Comparison of ENCODE assay signal across 9 mouse cellular contexts in genomic region chr1:39504261-39504660, GRCm38 (mm10). TPM values are rescaled to one million over a fixed set of nuclear protein-coding genes. Genes with fewer than 3 reads are reported as not detected.
DNase-seq lines count a peak whose midpoint lies in the region; ATAC-seq and TF ChIP-seq lines count a peak whose summit lies in the region.
"Had no signal": no experiment of that assay in that cellular context is flagged by ENCODE, and none has a peak within 500 bp of the region (broad histone marks: within the 10 kb centered on the region; RNA-seq: fewer than 3 reads in every experiment).

No protein-coding gene starts in this region.

- ATAC-seq in embryonic facial prominence, embryonic 11.5 days (replicated peaks; ENCODE audit: insufficient number of reproducible peaks, low FRiP score, low TSS enrichment, low read depth) = no peak
- no peak for ATAC-seq in liver, embryonic 12.5 days
- ATAC-seq in lung, postnatal 0 days = 0 out of 2 replicates have a peak, but pooled peaks have one; percentile 47

- H3K27ac ChIP-seq in embryonic facial prominence, embryonic 11.5 days (replicated peaks; ENCODE audit: low read depth, low read length) = no peak overlapping the region
- H3K27ac ChIP-seq in embryonic facial prominence, embryonic 10.5 days (replicated peaks) = no peak overlapping the region
- H3K27ac ChIP-seq in liver, embryonic 12.5 days = no peak overlapping the region
- H3K27ac ChIP-seq in bone marrow, adult 2 months (ENCODE audit: control insufficient read depth, insufficient read depth, low read depth, low read length, poor library complexity) = no peak overlapping the region
- H3K27ac ChIP-seq in lung, postnatal 0 days (ENCODE audit: low read length) = no peak overlapping the region
- H3K27ac ChIP-seq in midbrain, embryonic 10.5 days (replicated peaks) = no peak overlapping the region
- H3K27ac ChIP-seq: liver, embryonic 13.5 days had no signal

- H3K9me3 ChIP-seq in embryonic facial prominence, embryonic 11.5 days (replicated peaks; ENCODE audit: control insufficient read depth, low read length) = no peaks in the 10 kb centered on the region
- H3K9me3 ChIP-seq in embryonic facial prominence, embryonic 10.5 days = no peaks in the 10 kb centered on the region
- H3K9me3 ChIP-seq in liver, embryonic 12.5 days (replicated peaks) = no peaks in the 10 kb centered on the region
- no peaks in the 10 kb centered on the region for H3K9me3 ChIP-seq in lung, postnatal 0 days (ENCODE audit: low read length)
- H3K9me3 ChIP-seq in midbrain, embryonic 10.5 days (replicated peaks) = no peaks in the 10 kb centered on the region
- H3K9me3 ChIP-seq: liver, embryonic 13.5 days had no signal

- H3K4me2 ChIP-seq in embryonic facial prominence, embryonic 11.5 days (ENCODE audit: low read depth, low read length) = no peak overlapping the region
- no peak overlapping the region for H3K4me2 ChIP-seq in liver, embryonic 12.5 days
- H3K4me2 ChIP-seq in lung, postnatal 0 days (replicated peaks; ENCODE audit: low read depth, low read length) = no peak overlapping the region
- H3K4me2 ChIP-seq: liver, embryonic 13.5 days had no signal

- no peak for TF ChIP-seq POLR2A in bone marrow, adult 2 months (IDR thresholded peaks at IDR 0.05; ENCODE audit: borderline replicate concordance, control insufficient read depth, low read depth, low read length)

- TF ChIP-seq CTCF in bone marrow, adult 2 months (IDR thresholded peaks at IDR 0.05; ENCODE audit: control insufficient read depth, insufficient read depth, low read length) = peak; percentile 63
- peak; percentile 76 for TF ChIP-seq CTCF in lung, postnatal 0 days (IDR thresholded peaks at IDR 0.05)

- WGBS in embryonic facial prominence, embryonic 11.5 days = 10% methylated on average over 1 of the region's 1 CpGs
- WGBS in embryonic facial prominence, embryonic 10.5 days = 17% methylated on average over 1 of the region's 1 CpGs
- WGBS in liver, embryonic 12.5 days (ENCODE audit: insufficient replicate concordance) = 6% methylated on average over 1 of the region's 1 CpGs
- WGBS in bone marrow, adult 2 months = 7% methylated on average over 1 of the region's 1 CpGs
- WGBS in lung, postnatal 0 days = 7% methylated on average over 1 of the region's 1 CpGs
- 20% methylated on average over 1 of the region's 1 CpGs for WGBS in midbrain, embryonic 10.5 days

- H3K4me1 ChIP-seq in embryonic facial prominence, embryonic 11.5 days (ENCODE audit: control insufficient read depth, insufficient read depth, low read length) = no peaks in the 10 kb centered on the region
- H3K4me1 ChIP-seq in embryonic facial prominence, embryonic 10.5 days = peaks cover 8% of the 10 kb centered on the region; the same call in 1 of the 2 replicates
- no peaks in the 10 kb centered on the region for H3K4me1 ChIP-seq in liver, embryonic 12.5 days
- peaks cover 9% of the 10 kb centered on the region; the same call in 1 of the 2 replicates for H3K4me1 ChIP-seq in bone marrow, adult 2 months (ENCODE audit: control insufficient read depth, insufficient read depth, low read length)
- H3K4me1 ChIP-seq in lung, postnatal 0 days (ENCODE audit: insufficient read depth, low read depth, low read length) = no peaks in the 10 kb centered on the region
- H3K4me1 ChIP-seq in midbrain, embryonic 10.5 days = 0 out of 2 replicates have a peak, but pooled peaks cover 6% of the 10 kb centered on the region
- H3K4me1 ChIP-seq: liver, embryonic 13.5 days had no signal

- no peak for TF ChIP-seq EP300 in lung, postnatal 0 days (IDR thresholded peaks at IDR 0.05)

- no peaks in the 10 kb centered on the region for H3K36me3 ChIP-seq in embryonic facial prominence, embryonic 11.5 days (replicated peaks; ENCODE audit: control insufficient read depth, insufficient read depth, low read depth, low read length)
- H3K36me3 ChIP-seq in embryonic facial prominence, embryonic 10.5 days (replicated peaks) = no peaks in the 10 kb centered on the region
- H3K36me3 ChIP-seq in liver, embryonic 12.5 days = no peaks in the 10 kb centered on the region
- no peaks in the 10 kb centered on the region for H3K36me3 ChIP-seq in lung, postnatal 0 days (ENCODE audit: insufficient read depth, low read length)
- no peaks in the 10 kb centered on the region for H3K36me3 ChIP-seq in midbrain, embryonic 10.5 days
- H3K36me3 ChIP-seq: liver, embryonic 13.5 days had no signal

- H3K4me3 ChIP-seq in embryonic facial prominence, embryonic 11.5 days (ENCODE audit: low read depth, low read length) = no peak overlapping the region
- no peak overlapping the region for H3K4me3 ChIP-seq in embryonic facial prominence, embryonic 10.5 days
- H3K4me3 ChIP-seq in liver, embryonic 12.5 days = no peak overlapping the region
- no peak overlapping the region for H3K4me3 ChIP-seq in bone marrow, adult 2 months (replicated peaks; ENCODE audit: control insufficient read depth, low read depth, low read length)
- H3K4me3 ChIP-seq in lung, postnatal 0 days (ENCODE audit: low read depth, low read length) = no peak overlapping the region
- no peak overlapping the region for H3K4me3 ChIP-seq in midbrain, embryonic 10.5 days
- H3K4me3 ChIP-seq: liver, embryonic 13.5 days had no signal

- peak; percentile 46 for DNase-seq in embryonic facial prominence, embryonic 11.5 days (ENCODE audit: low spot score)
- DNase-seq in embryonic facial prominence, embryonic 10.5 days (ENCODE audit: low spot score) = no peak
- peak; percentile 17 for DNase-seq in liver
- peak; percentile 71 for DNase-seq in lung, postnatal 0 days (ENCODE audit: low spot score)
- DNase-seq in c-Kit-positive CD71-positive TER-119-positive erythroid progenitor cells, embryonic 14.5 days (ENCODE audit: low spot score) = no peak
- no peak for DNase-seq in midbrain, embryonic 10.5 days (ENCODE audit: low spot score)
- DNase-seq: liver, embryonic 13.5 days had no signal

- H3K9ac ChIP-seq in embryonic facial prominence, embryonic 11.5 days (replicated peaks; ENCODE audit: low read length) = no peak overlapping the region
- no peak overlapping the region for H3K9ac ChIP-seq in liver, embryonic 12.5 days
- no peak overlapping the region for H3K9ac ChIP-seq in lung, postnatal 0 days (replicated peaks; ENCODE audit: low read depth)
- H3K9ac ChIP-seq: liver, embryonic 13.5 days had no signal

- no peaks in the 10 kb centered on the region for H3K27me3 ChIP-seq in embryonic facial prominence, embryonic 11.5 days (ENCODE audit: control insufficient read depth, insufficient read depth, low read length)
- H3K27me3 ChIP-seq in embryonic facial prominence, embryonic 10.5 days (replicated peaks; ENCODE audit: low read depth, poor library complexity, severe bottlenecking) = no peaks in the 10 kb centered on the region
- peaks cover 6% of the 10 kb centered on the region; the same call in 1 of the 2 replicates for H3K27me3 ChIP-seq in liver, embryonic 12.5 days (replicated peaks)
- H3K27me3 ChIP-seq in lung, postnatal 0 days (replicated peaks; ENCODE audit: insufficient read depth, low read length) = no peaks in the 10 kb centered on the region
- H3K27me3 ChIP-seq in midbrain, embryonic 10.5 days (ENCODE audit: low read depth, poor library complexity, severe bottlenecking) = no peaks in the 10 kb centered on the region
- H3K27me3 ChIP-seq: liver, embryonic 13.5 days had no signal

RNA-seq across cellular contexts. Expression of gene Tbc1d8, which starts 25.7 kb away (rescaled TPM):
- 4.6 and 5.5 TPM in 2 replicates for polyA plus RNA-seq in embryonic facial prominence, embryonic 11.5 days (2014; fragmentation: Nextera tagmentation; extraction: Ambion mirVana)
- 5.2 and 5.3 TPM in 2 replicates for polyA plus RNA-seq in embryonic facial prominence, embryonic 10.5 days (2016; fragmentation: Nextera tagmentation; extraction: Ambion mirVana)
- 4.9 and 5.0 TPM in 2 replicates for polyA plus RNA-seq in liver, embryonic 12.5 days (2016; fragmentation: Nextera tagmentation; extraction: Ambion mirVana)
- 31.6 and 151 TPM in 2 replicates for polyA plus RNA-seq in bone marrow, adult 2 months (2011; ENCODE audit: insufficient read depth, insufficient read length, low replicate concordance, missing spikeins)
- 14.5 and 18.0 TPM in 2 replicates for polyA plus RNA-seq in lung, postnatal 0 days (2015; fragmentation: Nextera tagmentation; extraction: Ambion mirVana)
- 5.9 TPM in 2 replicates for polyA plus RNA-seq in midbrain, embryonic 10.5 days (2016; fragmentation: Nextera tagmentation; extraction: Ambion mirVana)

RNA-seq across cellular contexts. Expression of gene Cnot11, which starts 30.5 kb away (rescaled TPM):
- polyA plus RNA-seq in embryonic facial prominence, embryonic 11.5 days (2014; fragmentation: Nextera tagmentation; extraction: Ambion mirVana) = 31.6 and 34.8 TPM in 2 replicates
- 23.2 and 25.3 TPM in 2 replicates for polyA plus RNA-seq in embryonic facial prominence, embryonic 10.5 days (2016; fragmentation: Nextera tagmentation; extraction: Ambion mirVana)
- 17.2 and 20.0 TPM in 2 replicates for polyA plus RNA-seq in liver, embryonic 12.5 days (2016; fragmentation: Nextera tagmentation; extraction: Ambion mirVana)
- polyA plus RNA-seq in bone marrow, adult 2 months (2011; ENCODE audit: insufficient read depth, insufficient read length, low replicate concordance, missing spikeins) = 17.5 and 18.8 TPM in 2 replicates
- polyA plus RNA-seq in lung, postnatal 0 days (2015; fragmentation: Nextera tagmentation; extraction: Ambion mirVana) = 10.0 and 10.7 TPM in 2 replicates
- 18.8 and 20.9 TPM in 2 replicates for polyA plus RNA-seq in midbrain, embryonic 10.5 days (2016; fragmentation: Nextera tagmentation; extraction: Ambion mirVana)

Comparison
In these comparisons a context has a peak if more than half of its experiments do, and no peak if none do; other contexts are left out.
1. DNase-seq: peak in embryonic facial prominence, embryonic 11.5 days (single experiment), liver (single experiment) and lung, postnatal 0 days (single experiment); none in embryonic facial prominence, embryonic 10.5 days (single experiment), c-Kit-positive CD71-positive TER-119-positive erythroid progenitor cells, embryonic 14.5 days (single experiment) and midbrain, embryonic 10.5 days (single experiment).